Mouse (Mus musculus) forelimb bud, embryonic 11.5 days (tissue): ENCODE results near the gene Speer4b.
"Not testable (repeated sequence)": the region's sequence is repeated elsewhere in the genome, so short reads cannot be mapped to it uniquely, and the experiment has no call there.

Experiments
- DNase-seq: peaks from one replicate; pipeline ENCODE4 v3.0.0-alpha.2; 2012; ENCODE audit warnings: low read depth, low spot score

The Speer4b gene

DNA sequence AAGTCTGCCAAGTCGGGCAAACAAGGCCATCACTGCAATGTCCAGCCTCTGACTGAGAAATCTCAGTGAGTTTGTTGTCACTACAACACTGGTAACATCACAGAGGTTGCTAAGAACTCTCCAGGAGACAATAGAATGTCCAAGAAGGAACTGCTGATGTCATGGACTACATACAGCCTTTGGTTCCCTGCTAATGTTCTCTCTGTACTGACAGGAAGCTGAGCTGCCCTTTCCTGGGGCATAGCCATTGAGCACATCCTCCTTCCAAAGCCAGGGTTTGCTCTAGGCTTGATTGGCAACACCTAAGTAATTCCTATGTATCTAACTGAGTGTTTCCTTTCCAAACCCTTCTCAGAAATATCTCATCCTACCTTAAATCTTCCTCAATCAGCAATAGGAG, at the start of gene Speer4b:
Speer4b (minus strand) TSS at position 101 of the 400 bp plus-strand sequence.
- DNase-seq, result not testable (repeated sequence)

DNA sequence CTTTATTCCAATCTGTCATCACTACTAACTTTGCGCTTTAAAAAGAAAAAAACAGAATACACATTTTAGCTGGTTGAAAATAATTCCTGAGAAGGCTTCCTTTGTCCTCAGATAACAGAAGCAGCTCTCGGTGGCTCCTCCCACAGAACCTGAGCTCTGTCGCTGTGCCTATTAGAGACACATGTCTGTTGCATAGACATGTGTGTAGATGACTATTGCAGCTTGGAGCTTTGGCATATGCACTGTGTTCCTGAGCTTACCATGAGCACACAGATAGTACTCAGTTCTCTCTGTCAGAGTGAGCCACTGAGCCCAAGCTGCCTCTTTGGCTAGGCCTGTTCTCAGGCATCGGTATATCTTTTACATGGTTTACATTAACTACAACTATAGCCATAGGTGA, 48.1 kb upstream of the Speer4b start:
- DNase-seq, result no peak

DNA sequence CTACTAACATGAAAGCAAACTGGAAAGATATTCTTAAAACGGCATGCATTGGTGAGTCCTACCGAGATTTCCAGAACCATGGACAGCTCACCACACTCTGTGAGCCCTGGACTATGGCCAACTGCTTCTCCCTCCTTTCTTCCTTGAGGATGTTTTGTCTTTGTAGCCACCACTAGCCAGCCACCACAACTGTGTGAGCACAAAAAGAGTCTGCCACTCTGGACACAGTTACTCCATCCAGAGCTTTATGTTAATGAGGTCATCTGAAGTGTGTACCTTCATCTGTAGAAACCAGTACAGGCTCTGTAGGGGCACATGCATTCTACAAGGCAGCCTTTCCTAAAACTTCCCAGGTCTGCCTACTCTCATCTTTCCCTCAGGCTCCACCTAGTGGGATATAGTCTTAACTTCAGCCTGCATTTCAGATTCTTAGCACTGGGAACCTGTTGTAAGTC, 43.6 kb upstream of the Speer4b start:
- DNase-seq, result peak; percentile 69

DNA sequence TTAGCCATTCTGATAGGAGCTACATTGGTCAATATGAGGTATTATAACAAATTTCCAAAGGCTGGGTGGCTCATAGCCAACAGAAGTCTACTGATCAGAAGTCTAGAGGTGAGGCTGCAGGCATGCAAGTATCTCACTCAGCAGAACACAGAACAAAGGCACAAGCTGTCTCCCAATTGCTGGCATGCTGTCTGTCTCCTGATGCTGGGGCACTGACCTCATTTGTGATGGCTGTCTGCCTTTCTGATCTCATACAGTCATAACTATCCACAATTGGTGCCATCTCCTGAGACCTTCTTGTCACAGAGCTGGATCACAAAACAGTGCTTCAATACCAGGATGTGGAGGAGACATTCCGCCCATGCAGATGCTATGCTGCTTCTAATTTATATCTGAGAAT, 25.7 kb upstream of the Speer4b start:
- no peak for DNase-seq

GRCm38 (mm10) chr5:27518716-27519115, 17.5 kb upstream of the Speer4b start:
- DNase-seq, result no peak

DNA sequence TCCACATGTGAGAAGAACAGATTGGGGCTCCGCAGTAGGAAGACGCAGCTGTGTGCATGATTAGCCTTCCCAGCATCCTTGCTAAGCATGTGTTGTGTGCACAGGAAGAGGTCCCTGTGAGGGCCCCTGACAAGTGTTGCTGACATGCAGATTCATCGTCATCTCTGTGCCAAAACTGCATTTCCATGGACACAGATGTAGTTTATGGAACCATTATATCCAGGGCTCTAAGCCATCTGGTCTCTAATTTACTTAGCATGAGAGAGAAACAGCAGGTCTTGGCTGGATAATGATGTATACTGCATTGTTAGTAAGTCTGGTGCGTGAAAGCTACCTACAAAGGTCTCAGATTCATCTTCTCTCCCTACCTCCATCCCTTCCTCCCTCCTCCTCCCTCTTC, 10.3 kb downstream of the Speer4b start:
- DNase-seq, result no peak

GRCm38 (mm10) chr5:27486138-27486537, 15.1 kb downstream of the Speer4b start:
- DNase-seq, result no peak

- DNase-seq, result no peak
Measured at GRCm38 (mm10) chr5:27481706-27482105, 19.5 kb downstream of the Speer4b start.

GRCm38 (mm10) chr5:27474964-27475465, 26.2 kb downstream of the Speer4b start:
- DNase-seq, result no peak

DNA sequence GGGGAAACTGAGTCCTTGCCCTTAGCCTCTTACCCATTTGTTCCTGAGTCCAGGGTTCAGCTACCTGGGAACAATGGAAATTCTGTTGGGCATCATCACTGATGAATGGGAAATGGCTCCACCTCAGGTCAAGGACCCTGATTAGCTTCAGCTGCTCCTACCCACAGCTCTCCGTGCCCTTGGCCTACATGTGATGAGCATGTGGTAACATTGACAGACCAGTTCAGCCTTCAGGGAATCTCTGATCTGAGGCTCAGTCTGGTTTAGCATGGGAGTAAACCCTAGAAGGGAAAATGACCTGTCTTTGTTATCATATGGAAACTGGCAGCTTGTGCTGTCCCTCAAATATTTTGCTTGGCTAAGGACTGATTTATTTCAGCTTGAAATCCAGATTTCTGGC, 43.6 kb downstream of the Speer4b start:
- no peak for DNase-seq

DNA sequence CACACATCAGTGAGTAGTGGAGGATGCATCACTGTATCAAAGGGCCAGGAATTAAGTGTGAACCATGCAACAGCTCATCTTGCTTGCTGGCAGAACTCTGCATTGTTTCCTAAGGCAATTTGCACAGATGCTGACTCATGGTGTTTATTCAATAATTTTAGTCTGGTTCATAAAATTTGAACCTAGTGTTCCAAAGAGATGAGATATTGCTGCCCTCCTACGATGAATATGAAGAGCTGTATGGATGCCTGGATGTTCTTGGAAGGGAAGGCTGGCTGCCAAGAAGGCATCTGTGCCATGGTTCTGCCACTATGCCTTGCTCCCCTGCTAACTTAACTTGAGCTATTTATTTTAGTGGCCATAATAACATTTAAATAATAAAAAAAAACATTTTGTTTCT, 44.3 kb downstream of the Speer4b start:
- no peak for DNase-seq

DNA sequence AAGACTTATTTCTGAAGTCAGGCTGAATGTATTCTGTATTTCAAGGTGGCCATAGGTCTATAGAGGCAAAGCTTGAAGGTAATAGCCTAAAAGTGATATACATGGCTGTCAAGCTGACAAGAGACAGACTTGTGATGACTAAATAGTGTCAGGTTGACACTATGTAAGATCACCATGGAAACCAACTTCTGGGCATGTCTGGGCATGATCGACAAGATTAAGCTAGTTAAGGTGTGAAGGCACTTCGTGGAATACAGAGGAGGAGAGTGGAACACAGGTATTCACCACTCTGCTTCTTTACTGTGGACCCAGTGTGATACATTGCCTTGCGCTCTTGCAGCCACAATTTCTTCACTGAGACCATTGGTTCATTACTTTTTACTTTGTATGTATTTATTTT, 46.9 kb downstream of the Speer4b start:
- DNase-seq, result no peak

GRCm38 (mm10) chr5:27453201-27453845, 47.9 kb downstream of the Speer4b start:
- no peak for DNase-seq
